Mouse (Mus musculus): ENCODE results near the gene Rora.

GRCm38 (mm10) chr9:68993881-68994280, 340.3 kb downstream of the Rora start:
- no peak for TF ChIP-seq POLR2A (IDR thresholded peaks at IDR 0.05; ENCODE audit: low read depth, low read length)
- no peak for TF ChIP-seq CTCF (IDR thresholded peaks at IDR 0.05; ENCODE audit: extremely low read depth, insufficient read length, insufficient replicate concordance, low read depth, low read length)
